Mouse (Mus musculus): ENCODE data around the gene Ern1. TPM values are rescaled to one million over a fixed set of nuclear protein-coding genes. Genes with fewer than 3 reads are reported as not detected.

Gene Ern1
- polyA plus RNA-seq, 2 experiments, result 2.9 to 4.6 TPM

- no peak overlapping the region for H3K4me3 ChIP-seq (ENCODE audit: insufficient read depth in 1 of 2, low read depth in 2 of 2, low read length in 2 of 2)
- 84% methylated on average over 4 of the region's 4 CpGs for WGBS (ENCODE audit: insufficient replicate concordance)
Observed at GRCm38 (mm10) chr11:106465932-106466331, 21.7 kb downstream of the Ern1 start.

GRCm38 (mm10) chr11:106465545-106465903 is 22.1 kb downstream of the Ern1 start:
- H3K36me3 ChIP-seq (replicated peaks; ENCODE audit: control insufficient read depth, insufficient read depth, low read depth), result no peaks in the 10 kb centered on the region
- peaks cover 18 to 22% of the 10 kb centered on the region in 2 experiments; a peak in 3 of 4 replicates for H3K4me1 ChIP-seq (replicated peaks; ENCODE audit: control insufficient read depth in 2 of 2, insufficient read depth in 2 of 2, low read length in 1 of 2)
- DNase-seq (ENCODE audit: low read depth in 3 of 3, low spot score in 3 of 3) (no peak), ATAC-seq (ENCODE audit: insufficient read depth) (no peak)
- no peak overlapping the region for H3K4me3 ChIP-seq (ENCODE audit: insufficient read depth in 1 of 2, low read depth in 2 of 2, low read length in 2 of 2)
- 81% methylated on average over 1 of the region's 1 CpGs for WGBS (ENCODE audit: insufficient replicate concordance)
- no peaks in the 10 kb centered on the region for H3K27me3 ChIP-seq (ENCODE audit: control insufficient read depth, insufficient read depth, low read length)
- no peak overlapping the region for H3K9ac ChIP-seq (replicated peaks)
- TF ChIP-seq EP300 (IDR thresholded peaks at IDR 0.05; ENCODE audit: low read depth), result no peak
- no peak for TF ChIP-seq CTCF (IDR thresholded peaks at IDR 0.05; ENCODE audit: low read depth)
- no peak overlapping the region for H3K4me2 ChIP-seq (ENCODE audit: low read depth)
- H3K9me3 ChIP-seq (ENCODE audit: control insufficient read depth, low read length), result no peaks in the 10 kb centered on the region
- H3K27ac ChIP-seq, result no peak overlapping the region

More at GRCm38 (mm10) chr11:106465932-106466331, 21.7 kb downstream of the Ern1 start:
- Histone ChIP-seq H3K27ac (no peak overlapping the region), H3K9me3 (ENCODE audit: control insufficient read depth, low read length) (no peaks in the 10 kb centered on the region), H3K4me2 (ENCODE audit: low read depth) (no peak overlapping the region), H3K4me1 (replicated peaks; ENCODE audit: control insufficient read depth in 2 of 2, insufficient read depth in 2 of 2, low read length in 1 of 2) (peaks cover 14 to 22% of the 10 kb centered on the region in 2 experiments; a peak in 3 of 4 replicates), H3K36me3 (replicated peaks; ENCODE audit: control insufficient read depth, insufficient read depth, low read depth) (no peaks in the 10 kb centered on the region), H3K9ac (replicated peaks) (no peak overlapping the region), H3K27me3 (ENCODE audit: control insufficient read depth, insufficient read depth, low read length) (no peaks in the 10 kb centered on the region)
- no peak for ATAC-seq (ENCODE audit: insufficient read depth)
- TF ChIP-seq CTCF (IDR thresholded peaks at IDR 0.05; ENCODE audit: low read depth), result no peak
- no peak for TF ChIP-seq EP300 (IDR thresholded peaks at IDR 0.05; ENCODE audit: low read depth)
- no peak for DNase-seq (ENCODE audit: low read depth in 3 of 3, low spot score in 3 of 3)

DNA sequence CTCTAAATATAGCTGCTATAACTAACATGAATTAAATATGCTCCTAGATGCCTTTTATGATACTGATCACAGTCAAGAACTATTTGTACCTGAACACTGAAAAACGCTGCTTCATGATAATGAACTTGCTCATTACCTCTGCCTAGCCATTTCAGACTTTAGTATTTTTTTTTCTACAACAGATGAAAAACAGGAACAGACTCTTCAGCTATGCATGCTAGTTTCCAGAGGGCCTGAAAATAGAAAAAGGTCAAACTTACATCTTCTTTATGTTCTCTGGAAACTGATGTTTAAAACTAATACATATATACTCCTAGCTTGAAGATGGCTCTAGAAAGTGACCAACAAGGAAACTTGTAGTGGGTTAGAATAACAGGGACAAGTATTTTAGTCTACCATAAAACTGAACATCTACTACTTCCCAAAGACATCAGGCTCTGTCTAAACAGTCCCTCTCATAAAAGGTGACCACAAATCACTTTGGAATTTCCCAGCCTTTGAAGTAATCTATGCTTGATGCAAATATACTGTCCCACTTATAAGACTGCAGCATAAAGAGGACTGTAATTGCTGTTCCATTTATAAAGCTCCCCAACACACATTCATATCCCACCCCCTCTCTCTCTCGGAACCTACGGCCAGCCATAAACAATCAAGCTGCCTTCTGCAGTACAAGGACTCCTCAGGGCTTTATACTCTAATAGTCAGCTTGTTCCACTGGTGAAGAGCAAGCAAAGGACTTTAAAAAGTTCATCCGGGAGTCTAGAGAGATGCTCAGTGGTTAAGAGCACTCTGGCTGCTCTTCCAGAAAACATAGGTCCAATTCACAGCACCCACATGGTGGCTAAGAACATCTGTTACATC is 22.7 kb downstream of the Ern1 start:
- H3K9me3 ChIP-seq (ENCODE audit: control insufficient read depth, low read length), result no peaks in the 10 kb centered on the region
- H3K36me3 ChIP-seq (replicated peaks; ENCODE audit: control insufficient read depth, insufficient read depth, low read depth), result no peaks in the 10 kb centered on the region
- ATAC-seq (ENCODE audit: insufficient read depth) (no peak), DNase-seq (ENCODE audit: low read depth in 3 of 3, low spot score in 3 of 3) (no peak)
- H3K4me2 ChIP-seq (ENCODE audit: low read depth), result no peak overlapping the region
- no peak overlapping the region for H3K4me3 ChIP-seq (ENCODE audit: insufficient read depth in 1 of 2, low read depth in 2 of 2, low read length in 2 of 2)
- H3K27me3 ChIP-seq (ENCODE audit: control insufficient read depth, insufficient read depth, low read length), result no peaks in the 10 kb centered on the region
- H3K4me1 ChIP-seq (replicated peaks; ENCODE audit: control insufficient read depth in 2 of 2, insufficient read depth in 2 of 2, low read length in 1 of 2), result peaks cover 18 to 22% of the 10 kb centered on the region in 2 experiments; a peak in 3 of 4 replicates
- no peak overlapping the region for H3K27ac ChIP-seq
- TF ChIP-seq EP300 (IDR thresholded peaks at IDR 0.05; ENCODE audit: low read depth) (no peak), CTCF (IDR thresholded peaks at IDR 0.05; ENCODE audit: low read depth) (no peak)
- 66% methylated on average over 4 of the region's 4 CpGs for WGBS (ENCODE audit: insufficient replicate concordance)
- no peak overlapping the region for H3K9ac ChIP-seq (replicated peaks)

- Histone ChIP-seq H3K27me3 (ENCODE audit: control insufficient read depth, insufficient read depth, low read length) (no peaks in the 10 kb centered on the region), H3K4me2 (ENCODE audit: low read depth) (no peak overlapping the region), H3K36me3 (replicated peaks; ENCODE audit: control insufficient read depth, insufficient read depth, low read depth) (no peaks in the 10 kb centered on the region), H3K27ac (no peak overlapping the region), H3K9me3 (ENCODE audit: control insufficient read depth, low read length) (no peaks in the 10 kb centered on the region), H3K4me3 (ENCODE audit: insufficient read depth in 1 of 2, low read depth in 2 of 2, low read length in 2 of 2) (no peak overlapping the region), H3K9ac (replicated peaks) (no peak overlapping the region), H3K4me1 (replicated peaks; ENCODE audit: control insufficient read depth in 2 of 2, insufficient read depth in 2 of 2, low read length in 1 of 2) (peaks cover 17 to 19% of the 10 kb centered on the region in 2 experiments; a peak in 3 of 4 replicates)
- TF ChIP-seq EP300 (IDR thresholded peaks at IDR 0.05; ENCODE audit: low read depth) (no peak), CTCF (IDR thresholded peaks at IDR 0.05; ENCODE audit: low read depth) (no peak)
- no peak for DNase-seq (ENCODE audit: low read depth in 3 of 3, low spot score in 3 of 3)
- ATAC-seq (ENCODE audit: insufficient read depth), result no peak
- 27% methylated on average over 5 of the region's 5 CpGs for WGBS (ENCODE audit: insufficient replicate concordance)
Observed at GRCm38 (mm10) chr11:106463845-106464244, 23.8 kb downstream of the Ern1 start.

GRCm38 (mm10) chr11:106462309-106462708 is 25.3 kb downstream of the Ern1 start:
- ATAC-seq (ENCODE audit: insufficient read depth) (no peak), DNase-seq (ENCODE audit: low read depth in 3 of 3, low spot score in 3 of 3) (no peak)
- Histone ChIP-seq H3K4me2 (ENCODE audit: low read depth) (no peak overlapping the region), H3K9me3 (ENCODE audit: control insufficient read depth, low read length) (no peaks in the 10 kb centered on the region), H3K27ac (no peak overlapping the region), H3K36me3 (replicated peaks; ENCODE audit: control insufficient read depth, insufficient read depth, low read depth) (no peaks in the 10 kb centered on the region), H3K9ac (replicated peaks) (no peak overlapping the region), H3K27me3 (ENCODE audit: control insufficient read depth, insufficient read depth, low read length) (no peaks in the 10 kb centered on the region), H3K4me3 (ENCODE audit: insufficient read depth in 1 of 2, low read depth in 2 of 2, low read length in 2 of 2) (no peak overlapping the region), H3K4me1 (replicated peaks; ENCODE audit: control insufficient read depth in 2 of 2, insufficient read depth in 2 of 2, low read length in 1 of 2) (peaks cover 12 to 14% of the 10 kb centered on the region in 2 experiments; a peak in 3 of 4 replicates)
- TF ChIP-seq CTCF (IDR thresholded peaks at IDR 0.05; ENCODE audit: low read depth), result no peak
- no peak for TF ChIP-seq EP300 (IDR thresholded peaks at IDR 0.05; ENCODE audit: low read depth)
- WGBS (ENCODE audit: insufficient replicate concordance), result 17% methylated on average over 3 of the region's 3 CpGs
